Mouse (Mus musculus) embryonic stem cell, embryonic (primary cell): ENCODE data around the gene St8sia1.

Experiments
- CTCF ChIA-PET, 4 experiments: fragments of 300-600 bp in 2 of 4; fragments of 350-600 bp in 2 of 4; sonication (Branson Sonifier 250); formaldehyde crosslinking; loops; one replicate each; lab custom pipeline; 2022; ENCODE audit warnings: inconsistent platforms in 2 of 4; lab: Charles Lee
- POLR2A ChIA-PET, 4 experiments: fragments of 300-600 bp in 2 of 4; fragments of 350-600 bp in 2 of 4; sonication (Branson Sonifier 250); formaldehyde crosslinking; loops; one replicate each; lab custom pipeline; 2022; ENCODE audit warnings: antibody characterized with exemption in 4 of 4, inconsistent platforms in 1 of 4; lab: Charles Lee

Gene St8sia1

DNA sequence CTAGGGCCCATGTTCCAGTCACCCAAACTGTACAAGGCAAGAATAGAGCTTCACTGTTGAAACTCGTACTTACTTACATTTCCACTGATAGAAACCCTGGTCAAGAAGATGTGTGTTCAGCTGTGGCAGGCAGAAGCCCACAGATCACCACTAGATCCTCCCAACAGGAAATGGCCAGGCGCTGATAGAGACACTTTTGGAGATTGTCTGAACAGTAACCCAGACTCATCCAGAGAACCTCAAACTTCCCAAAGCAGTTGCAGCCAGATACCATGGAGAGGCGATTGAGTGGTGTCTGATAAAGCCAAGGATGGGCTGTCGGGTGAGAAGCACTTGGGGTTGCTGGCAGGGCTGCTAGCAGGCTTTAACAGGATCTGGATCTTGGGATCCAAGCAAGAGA lies 187.3 kb downstream of the St8sia1 start:
- POLR2A ChIA-PET, result interaction anchor here in 2 of 4 experiments (0.5 to 1.8 kb wide), 3 partner anchors 8 to 20 kb away, joined by 3 to 13 read pairs (median 9); partner anchors contain the start of gene Cmas (in 1 of the 2)

GRCm38 (mm10) chr6:142773566-142773965 lies 190.7 kb downstream of the St8sia1 start:
- ChIA-PET POLR2A (interaction anchor here in 1 of 4 experiments (0.7 to 1.6 kb wide), 2 partner anchors 21 to 488 kb away, joined by 3 read pairs; no protein-coding TSS in a partner anchor), CTCF (interaction anchor here in 2 of 4 experiments (0.7 to 1.8 kb wide), 2 partner anchors 12 to 42 kb away, joined by 3 to 6 read pairs; no protein-coding TSS in a partner anchor)

More for the DNA sequence above, 187.3 kb downstream of the St8sia1 start:
- CTCF ChIA-PET, result interaction anchor here in 2 of 4 experiments (0.5 to 1.1 kb wide), 2 partner anchors 9 to 176 kb away, joined by 3 to 5 read pairs; no protein-coding TSS in a partner anchor

DNA sequence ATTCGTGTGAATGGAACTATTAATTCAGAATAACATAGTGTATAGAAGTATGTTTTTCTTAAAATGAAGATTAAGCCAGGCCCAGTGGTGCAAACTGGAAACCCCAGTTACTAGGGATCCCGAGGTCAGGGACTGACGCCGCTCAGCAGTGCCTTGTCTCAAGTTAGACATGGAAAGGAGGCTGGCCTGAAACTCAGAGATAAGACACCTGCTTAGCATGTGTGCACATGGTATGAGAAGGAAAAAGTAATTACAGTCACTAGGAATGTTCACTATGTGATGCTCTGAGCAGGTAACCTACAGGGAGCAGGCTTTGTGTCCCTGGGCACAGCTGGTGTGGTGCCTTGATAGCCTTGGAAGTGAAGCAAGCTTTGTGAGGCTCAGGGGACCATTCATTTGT lies 192.6 kb downstream of the St8sia1 start:
- CTCF ChIA-PET, result no interaction called here
- POLR2A ChIA-PET, result interaction anchor here in 2 of 4 experiments (0.6 to 1.8 kb wide), 5 partner anchors 9 to 29 kb away, joined by 3 to 6 read pairs (median 5); no protein-coding TSS in a partner anchor
